In the genomic region with DNA sequence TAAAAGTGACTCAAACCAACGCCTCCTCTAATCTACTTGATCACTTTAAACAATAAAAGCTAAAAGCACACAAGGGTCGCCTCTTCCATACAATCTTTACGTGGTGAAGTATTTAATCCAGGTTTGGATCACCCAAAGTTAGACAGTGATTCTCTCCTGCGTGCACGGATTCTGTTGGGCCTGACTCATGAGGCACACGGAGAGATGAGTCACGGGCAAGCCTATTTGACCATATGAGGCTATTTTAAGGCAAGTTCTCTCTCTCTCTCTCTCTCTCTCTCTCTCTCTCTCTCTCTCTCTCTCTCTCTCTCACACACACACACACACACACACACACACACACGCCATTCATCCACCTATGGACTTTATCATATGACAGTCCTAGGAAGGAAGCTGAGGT, we compare ENCODE assay signal across 24 mouse cellular contexts. TPM values are rescaled to one million over a fixed set of nuclear protein-coding genes. Genes with fewer than 3 reads are reported as not detected.
"Had no signal": no experiment of that assay in that cellular context is flagged by ENCODE, and none has a peak within 500 bp of the region (broad histone marks: within the 10 kb centered on the region; RNA-seq: fewer than 3 reads in every experiment).

No protein-coding gene starts in this region.

- H3K27me3 ChIP-seq: liver, embryonic 13.5 days; neural tube, embryonic 12.5 days; neural tube, embryonic 15.5 days had no signal

- DNase-seq: kidney, adult 9 months; kidney, postnatal 25 days; layer of hippocampus, postnatal 36 days; liver, embryonic 13.5 days; lung, adult 2 months; lung, postnatal 14 days; lung, postnatal 4 days; midbrain, embryonic 14.5 days; right cerebral cortex, adult 18-20 months; right cerebral cortex, postnatal 14 days; right cerebral cortex, postnatal 4 days; thymus, adult 18-20 months; thymus, postnatal 36 days had no signal

- H3K27ac ChIP-seq: left cerebral cortex, adult 2 months; liver, embryonic 13.5 days; neural tube, embryonic 12.5 days; neural tube, embryonic 15.5 days; stomach, postnatal 0 days had no signal

- H3K4me2 ChIP-seq: liver, embryonic 13.5 days; midbrain, embryonic 11.5 days; neural tube, embryonic 12.5 days; neural tube, embryonic 15.5 days had no signal

- H3K4me3 ChIP-seq: left cerebral cortex, adult 2 months; liver, embryonic 13.5 days; neural tube, embryonic 12.5 days; neural tube, embryonic 15.5 days had no signal

- H3K36me3 ChIP-seq: liver, embryonic 13.5 days; neural tube, embryonic 12.5 days; neural tube, embryonic 15.5 days had no signal

- H3K4me1 ChIP-seq: liver, embryonic 13.5 days; neural tube, embryonic 12.5 days had no signal

- H3K9ac ChIP-seq: liver, embryonic 13.5 days; neural tube, embryonic 12.5 days; neural tube, embryonic 15.5 days had no signal

- H3K9me3 ChIP-seq: liver, embryonic 13.5 days; neural tube, embryonic 12.5 days; neural tube, embryonic 15.5 days had no signal

RNA-seq across cellular contexts. Expression of gene Kcng3, which starts 57.1 kb away (rescaled TPM):
- total RNA-seq: liver, adult 2 months; megakaryocyte-erythroid progenitor cell, adult 5-6 weeks had no signal
- polyA plus RNA-seq: kidney, embryonic 16.5 days; limb, embryonic 11.5 days; liver, adult 2 months; lung, embryonic 16.5 days; midbrain, embryonic 11.5 days; midbrain, embryonic 14.5 days; neural tube, embryonic 12.5 days; stomach, embryonic 14.5 days; stomach, postnatal 0 days had no signal
